Mouse (Mus musculus) G1E (cell line): ENCODE results near the gene Slc16a10. TPM values are rescaled to one million over a fixed set of nuclear protein-coding genes. Genes with fewer than 3 reads are reported as not detected.

Experiments used
- ATAC-seq: 2 replicates; pipeline ENCODE4 v1.8.0; 2016; ENCODE audit warnings: mild to moderate bottlenecking; ENCODE audit not compliant: insufficient number of reproducible peaks, poor library complexity, low FRiP score, severe bottlenecking; ENCODE audit errors: extremely low read depth
- DNase-seq: peaks from one replicate; pipeline ENCODE4 v3.0.0; 2012; ENCODE audit warnings: low spot score
- H3K27me3 ChIP-seq: 2 replicates; pipeline ENCODE4 v1.6.1; 2012; ENCODE audit warnings: mild to moderate bottlenecking, low read length, inconsistent platforms; ENCODE audit not compliant: insufficient read depth
- H3K36me3 ChIP-seq: replicated peaks from 2 replicates; pipeline ENCODE3; 2012; ENCODE audit warnings: mild to moderate bottlenecking, inconsistent platforms
- H3K4me1 ChIP-seq: 2 replicates; pipeline ENCODE4 v1.6.1; 2012; ENCODE audit warnings: low read depth, low read length, inconsistent platforms, mixed read lengths; ENCODE audit not compliant: insufficient read depth
- H3K4me3 ChIP-seq: 2 replicates; pipeline ENCODE4 v1.5.1; 2012; ENCODE audit warnings: low read depth, mild to moderate bottlenecking, inconsistent platforms, low read length, moderate library complexity, mixed read lengths
- H3K9me3 ChIP-seq: replicated peaks from 2 replicates; pipeline ENCODE4 v1.6.1; 2012; ENCODE audit warnings: inconsistent platforms
- CTCF ChIP-seq: IDR thresholded peaks from 2 replicates; pipeline ENCODE4 v1.5.1; 2012; ENCODE audit warnings: low read depth, low read length, inconsistent platforms, mixed read lengths
- GATA1 ChIP-seq: IDR thresholded peaks from 2 replicates; pipeline ENCODE4 v1.6.1; 2012; ENCODE audit warnings: borderline replicate concordance, low read length, inconsistent platforms, mixed read lengths
- GATA2 ChIP-seq: IDR thresholded peaks from 2 replicates; pipeline ENCODE4 v1.6.1; 2012; ENCODE audit warnings: low read depth, low read length, inconsistent platforms, borderline replicate concordance
- POLR2AphosphoS5 ChIP-seq: IDR thresholded peaks from 2 replicates; pipeline ENCODE4 v1.6.1; 2012; ENCODE audit warnings: low read depth, low read length, inconsistent platforms; ENCODE audit not compliant: insufficient replicate concordance
- TAL1 ChIP-seq: conservative IDR thresholded peaks from 2 replicates; pipeline ENCODE4 v1.6.1; 2012; ENCODE audit warnings: low read depth, low read length, inconsistent platforms, mixed read lengths
- polyA plus RNA-seq: library from polyadenylated mRNA; stranded (reverse); fragments of >175 nt; gene quantifications from 2 replicates; pipeline ENCODE4 v1.2.3, GENCODE M21; 2012
- total RNA-seq, 2 experiments: library from RNA; stranded (forward) in 1 of 2; stranded (reverse) in 1 of 2; fragments of 200-1000 nt in 1 of 2; fragments of >200 nt in 1 of 2; fragmentation: Nextera tagmentation in 1 of 2; gene quantifications; 2 replicates each; pipeline ENCODE4 v1.2.3; 2014 to 2017

Gene Slc16a10
- total and polyA plus RNA-seq, 3 experiments = 5.7 to 117 (median 16.9) TPM

- peak; percentile 43 for ATAC-seq
- Histone ChIP-seq H3K4me1 (peaks cover 62% of the 10 kb centered on the region), H3K27me3 (no peaks in the 10 kb centered on the region), H3K36me3 (peaks cover 28% of the 10 kb centered on the region), H3K9me3 (no peaks in the 10 kb centered on the region), H3K4me3 (peak overlapping the region; percentile 93)
- no peak for TF ChIP-seq POLR2AphosphoS5
- TF ChIP-seq CTCF = no peak
- TF ChIP-seq TAL1 = peak; percentile 77
- no peak for TF ChIP-seq GATA2
- DNase-seq = peak; percentile 38
Observed at GRCm38 (mm10) chr10:40141016-40141851, 824 bp downstream of the Slc16a10 start.

GRCm38 (mm10) chr10:40139646-40140045 is 2.4 kb downstream of the Slc16a10 start:
- Histone ChIP-seq H3K36me3 (peaks cover 38% of the 10 kb centered on the region), H3K27me3 (no peaks in the 10 kb centered on the region), H3K4me3 (no peak overlapping the region; the same call in 1 of the 2 replicates), H3K4me1 (peaks cover 69% of the 10 kb centered on the region), H3K9me3 (no peaks in the 10 kb centered on the region)
- no peak for ATAC-seq
- TF ChIP-seq CTCF = no peak
- no peak for TF ChIP-seq POLR2AphosphoS5
- no peak for TF ChIP-seq GATA2
- TF ChIP-seq GATA1 = no peak
- TF ChIP-seq TAL1 = no peak
- DNase-seq = no peak

GRCm38 (mm10) chr10:40135807-40136778 is 6.0 kb downstream of the Slc16a10 start:
- H3K27me3 ChIP-seq = no peaks in the 10 kb centered on the region
- H3K9me3 ChIP-seq = no peaks in the 10 kb centered on the region
- DNase-seq = no peak
- H3K4me3 ChIP-seq = no peak overlapping the region
- no peak for ATAC-seq
- peaks cover 81% of the 10 kb centered on the region for H3K4me1 ChIP-seq
- H3K36me3 ChIP-seq = peaks cover 45% of the 10 kb centered on the region
- no peak for TF ChIP-seq GATA1
- TF ChIP-seq POLR2AphosphoS5 = no peak
- TF ChIP-seq GATA2 = no peak
- TF ChIP-seq CTCF = no peak
- no peak for TF ChIP-seq TAL1

- peaks cover 48% of the 10 kb centered on the region for H3K36me3 ChIP-seq
Observed at GRCm38 (mm10) chr10:40134906-40135305, 7.2 kb downstream of the Slc16a10 start.

GRCm38 (mm10) chr10:40133636-40134035 is 8.4 kb downstream of the Slc16a10 start:
- peaks cover 79% of the 10 kb centered on the region for H3K4me1 ChIP-seq
- no peak for ATAC-seq

More at GRCm38 (mm10) chr10:40134906-40135305, 7.2 kb downstream of the Slc16a10 start:
- Histone ChIP-seq H3K27me3 (no peaks in the 10 kb centered on the region), H3K4me1 (peaks cover 74% of the 10 kb centered on the region), H3K9me3 (no peaks in the 10 kb centered on the region), H3K4me3 (no peak overlapping the region)
- DNase-seq (no peak), ATAC-seq (no peak)
- no peak for TF ChIP-seq CTCF
- TF ChIP-seq GATA2 = no peak
- no peak for TF ChIP-seq POLR2AphosphoS5
- no peak for TF ChIP-seq GATA1
- TF ChIP-seq TAL1 = no peak

More at GRCm38 (mm10) chr10:40133636-40134035, 8.4 kb downstream of the Slc16a10 start:
- DNase-seq = no peak
- TF ChIP-seq POLR2AphosphoS5 = no peak
- TF ChIP-seq GATA1 = no peak
- TF ChIP-seq GATA2 = no peak
- no peak for TF ChIP-seq TAL1
- no peak for TF ChIP-seq CTCF
- Histone ChIP-seq H3K4me3 (no peak overlapping the region; the same call in 1 of the 2 replicates), H3K27me3 (no peaks in the 10 kb centered on the region), H3K36me3 (peaks cover 39% of the 10 kb centered on the region), H3K9me3 (no peaks in the 10 kb centered on the region)
